Mouse (Mus musculus): Measurements from ENCODE around the gene Elmo1.

- TF ChIP-seq TAL1 (IDR thresholded peaks at IDR 0.05; ENCODE audit: low read length) (no peak), GATA1 (IDR thresholded peaks at IDR 0.05; ENCODE audit: low read length) (no peak)
Observed at GRCm38 (mm10) chr13:20472301-20472831, 382.0 kb downstream of the Elmo1 start.
